Mouse (Mus musculus) neural tube, embryonic 14.5 days (tissue): ENCODE measurements around the gene Spdya. TPM values are rescaled to one million over a fixed set of nuclear protein-coding genes. Genes with fewer than 3 reads are reported as not detected.
"Not testable (repeated sequence)": the region's sequence is repeated elsewhere in the genome, so short reads cannot be mapped to it uniquely, and the experiment has no call there.

ENCODE experiments used
- ATAC-seq: fragments of 200-750 bp; cut with Nextera tagmentation; 2 replicates; pipeline ENCODE4 v1.8.0; 2017; ENCODE audit warnings: low read depth, mild to moderate bottlenecking, moderate TSS enrichment, moderate library complexity
- H3K27ac ChIP-seq: fragments of 300-500 bp; sonication (generic); 2 replicates; pipeline ENCODE4 v1.5.1; 2014; ENCODE audit warnings: low read depth, mild to moderate bottlenecking, control low read depth, low read length, moderate library complexity, mixed read lengths
- H3K27me3 ChIP-seq: fragments of 300-500 bp; sonication (generic); 2 replicates; pipeline ENCODE4 v1.6.1; 2014; ENCODE audit warnings: low read length; ENCODE audit not compliant: control insufficient read depth, insufficient read depth
- H3K36me3 ChIP-seq: fragments of 300-500 bp; sonication (generic); 2 replicates; pipeline ENCODE4 v1.6.1; 2014; ENCODE audit warnings: low read length, mixed read lengths; ENCODE audit not compliant: control insufficient read depth, insufficient read depth
- H3K4me1 ChIP-seq: fragments of 300-500 bp; sonication (generic); 2 replicates; pipeline ENCODE4 v1.6.1; 2014; ENCODE audit warnings: low read length; ENCODE audit not compliant: control insufficient read depth, insufficient read depth
- H3K4me2 ChIP-seq: fragments of 300-500 bp; sonication (generic); 2 replicates; pipeline ENCODE4 v1.6.1; 2014; ENCODE audit warnings: mild to moderate bottlenecking, low read depth, low read length, control low read depth
- H3K4me3 ChIP-seq: fragments of 300-500 bp; sonication (generic); 2 replicates; pipeline ENCODE4 v1.5.1; 2014; ENCODE audit warnings: low read depth, low read length, control low read depth, mixed read lengths
- H3K9ac ChIP-seq: fragments of 300-500 bp; sonication (generic); replicated peaks from 2 replicates; pipeline ENCODE4 v1.6.1; 2014; ENCODE audit warnings: low read depth, mild to moderate bottlenecking, control low read depth, low read length, mixed read lengths
- H3K9me3 ChIP-seq: fragments of 300-500 bp; sonication (generic); 2 replicates; pipeline ENCODE4 v1.6.1; 2016; ENCODE audit warnings: low read length; ENCODE audit not compliant: control insufficient read depth
- whole genome bisulfite sequencing: fragments of 180-500 bp; shearing (Covaris S2); extraction: QIAGEN DNeasy Blood & Tissue Kit; methylation state at CpG from one replicate; pipeline ENCODE4 v1.1.7; 2014; 5-methylcytosine and 5-hydroxymethylcytosine counted together
- polyA plus RNA-seq: library from polyadenylated mRNA; unstranded; fragments of >200 nt; fragmentation: Nextera tagmentation; extraction: Ambion mirVana; gene quantifications from 2 replicates; pipeline ENCODE4 v1.2.1, GENCODE M21; 2014

The Spdya gene
- polyA plus RNA-seq, 1 experiment from 2014 or later = 2.5 TPM

GRCm38 (mm10) chr17:71616319-71617032, 64.6 kb downstream of the Spdya start:
- ATAC-seq = peak; percentile 82
- peak overlapping the region; percentile 100 for H3K4me3 ChIP-seq
- peak overlapping the region; percentile 86 for H3K9ac ChIP-seq
- H3K9me3 ChIP-seq = no peaks in the 10 kb centered on the region
- H3K36me3 ChIP-seq = no peaks in the 10 kb centered on the region
- H3K27ac ChIP-seq = peak overlapping the region; percentile 52; the same call in 1 of the 2 replicates
- WGBS = under 1% methylated on average over 64 of the region's 73 CpGs
- peak overlapping the region; percentile 70 for H3K4me2 ChIP-seq
- H3K4me1 ChIP-seq = peaks cover 15% of the 10 kb centered on the region
- H3K27me3 ChIP-seq = no peaks in the 10 kb centered on the region; the same call in 1 of the 2 replicates

GRCm38 (mm10) chr17:71617033-71617362, 65.1 kb downstream of the Spdya start:
- peaks cover 15% of the 10 kb centered on the region for H3K4me1 ChIP-seq
- H3K36me3 ChIP-seq = no peaks in the 10 kb centered on the region
- no peak for ATAC-seq
- H3K9ac ChIP-seq = peak overlapping the region; percentile 86
- H3K4me3 ChIP-seq = peak overlapping the region; percentile 100
- H3K27ac ChIP-seq = no peak overlapping the region
- no peaks in the 10 kb centered on the region for H3K9me3 ChIP-seq
- H3K4me2 ChIP-seq = peak overlapping the region; percentile 70
- WGBS = under 1% methylated on average over 10 of the region's 10 CpGs
- H3K27me3 ChIP-seq = no peaks in the 10 kb centered on the region; the same call in 1 of the 2 replicates

GRCm38 (mm10) chr17:71617974-71618373, 66.1 kb downstream of the Spdya start:
- peaks cover 15% of the 10 kb centered on the region for H3K4me1 ChIP-seq
- no peaks in the 10 kb centered on the region; the same call in 1 of the 2 replicates for H3K27me3 ChIP-seq
- ATAC-seq = no peak
- no peak overlapping the region for H3K4me3 ChIP-seq
- no peak overlapping the region for H3K4me2 ChIP-seq
- 84% methylated on average over 4 of the region's 4 CpGs for WGBS
- no peaks in the 10 kb centered on the region for H3K36me3 ChIP-seq
- no peaks in the 10 kb centered on the region for H3K9me3 ChIP-seq
- no peak overlapping the region for H3K9ac ChIP-seq
- H3K27ac ChIP-seq = no peak overlapping the region

DNA sequence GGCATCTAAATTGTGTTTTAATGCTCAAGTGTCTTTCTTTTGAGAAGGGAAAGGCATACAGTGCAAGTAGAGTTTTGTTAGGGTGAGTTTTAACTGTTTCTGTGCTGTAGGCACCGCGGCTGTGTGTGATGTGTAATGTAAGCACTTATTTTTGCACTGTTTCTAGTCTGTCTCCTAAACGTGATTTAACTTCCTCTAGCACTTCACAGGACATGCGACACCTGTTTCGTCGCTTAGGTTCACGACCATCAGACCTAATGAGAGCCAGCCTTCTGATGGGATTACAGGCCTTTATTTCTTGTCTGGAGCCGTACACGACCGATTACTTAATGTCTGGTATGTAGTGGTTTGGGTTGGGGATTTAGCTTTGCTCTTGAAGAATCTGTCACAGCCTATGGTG, 79.9 kb downstream of the Spdya start:
- peaks cover 51% of the 10 kb centered on the region for H3K36me3 ChIP-seq
- WGBS = 91% methylated on average over 10 of the region's 10 CpGs
- no peak for ATAC-seq

GRCm38 (mm10) chr17:71633350-71633749, 81.5 kb downstream of the Spdya start:
- Histone ChIP-seq H3K4me3 (no peak overlapping the region), H3K9me3 (no peaks in the 10 kb centered on the region), H3K27ac (no peak overlapping the region), H3K4me1 (no peaks in the 10 kb centered on the region), H3K36me3 (peaks cover 54% of the 10 kb centered on the region), H3K4me2 (no peak overlapping the region), H3K9ac (no peak overlapping the region), H3K27me3 (no peaks in the 10 kb centered on the region)
- no peak for ATAC-seq
- 78% methylated on average over 8 of the region's 8 CpGs for WGBS

More for the DNA sequence above, 79.9 kb downstream of the Spdya start:
- Histone ChIP-seq H3K9ac (no peak overlapping the region), H3K9me3 (no peaks in the 10 kb centered on the region), H3K27me3 (no peaks in the 10 kb centered on the region), H3K27ac (no peak overlapping the region), H3K4me3 (no peak overlapping the region), H3K4me2 (no peak overlapping the region), H3K4me1 (no peaks in the 10 kb centered on the region)

DNA sequence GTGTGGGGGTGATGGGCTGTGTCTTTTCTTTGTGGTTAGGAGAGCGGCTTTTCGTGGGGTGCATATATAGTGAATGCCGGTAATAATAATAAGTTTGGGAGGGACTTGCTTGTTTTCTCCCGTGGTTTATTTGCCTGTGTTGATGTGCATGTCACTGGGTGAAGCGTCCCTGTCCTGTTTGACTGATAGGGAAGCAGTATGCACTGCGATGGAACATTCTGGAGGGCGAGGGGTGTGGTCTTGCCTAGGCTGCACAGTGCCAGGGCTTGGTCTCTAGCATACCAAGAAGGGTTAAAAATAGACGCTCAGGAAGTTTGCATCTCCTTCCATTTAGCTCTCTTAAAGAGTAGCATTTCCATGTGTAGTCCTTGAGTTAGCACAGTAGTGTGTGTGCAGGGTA, 84.9 kb downstream of the Spdya start:
- Histone ChIP-seq H3K27me3 (no peaks in the 10 kb centered on the region), H3K4me1 (no peaks in the 10 kb centered on the region), H3K9me3 (no peaks in the 10 kb centered on the region), H3K4me3 (no peak overlapping the region), H3K9ac (no peak overlapping the region), H3K27ac (no peak overlapping the region), H3K4me2 (no peak overlapping the region), H3K36me3 (peaks cover 59% of the 10 kb centered on the region)
- WGBS = 95% methylated on average over 8 of the region's 8 CpGs
- ATAC-seq = no peak

DNA sequence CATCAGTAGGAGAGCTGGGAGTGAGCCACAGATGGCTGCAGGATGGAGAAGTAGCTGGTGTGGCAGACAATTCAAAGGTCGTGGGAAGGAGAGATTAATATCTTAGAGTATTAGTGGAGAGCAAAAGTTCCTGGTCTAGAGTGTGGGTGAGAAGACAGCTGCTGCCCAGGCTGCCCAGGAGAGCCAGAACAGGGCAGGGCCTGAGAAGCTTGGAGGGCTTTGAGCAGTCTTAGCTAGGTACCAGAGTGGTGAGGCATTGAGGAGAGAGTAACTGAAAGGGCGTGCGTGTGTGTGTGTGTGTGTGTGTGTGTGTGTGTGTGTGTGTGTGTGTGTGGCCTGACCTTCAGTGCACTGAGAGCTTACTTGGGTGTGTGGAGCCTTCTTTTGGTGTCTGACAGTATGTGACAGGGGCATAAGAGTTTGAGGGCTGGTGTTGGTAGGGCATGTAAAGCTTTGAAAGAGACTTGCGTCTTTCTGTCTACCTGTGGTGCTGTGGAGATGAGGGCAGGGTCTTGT, 85.9 kb downstream of the Spdya start:
- no peaks in the 10 kb centered on the region for H3K4me1 ChIP-seq
- H3K4me2 ChIP-seq = no peak overlapping the region
- H3K4me3 ChIP-seq = no peak overlapping the region
- peaks cover 63% of the 10 kb centered on the region for H3K36me3 ChIP-seq
- no peaks in the 10 kb centered on the region for H3K9me3 ChIP-seq
- no peaks in the 10 kb centered on the region for H3K27me3 ChIP-seq
- no peak for ATAC-seq
- no peak overlapping the region for H3K9ac ChIP-seq
- H3K27ac ChIP-seq = no peak overlapping the region
- 88% methylated on average over 4 of the region's 4 CpGs for WGBS

- H3K27me3 ChIP-seq = not testable (repeated sequence)
Measured at GRCm38 (mm10) chr17:71639056-71639455, 87.2 kb downstream of the Spdya start.

More at GRCm38 (mm10) chr17:71639056-71639455, 87.2 kb downstream of the Spdya start:
- not testable (repeated sequence) for H3K9me3 ChIP-seq, H3K4me1 ChIP-seq, H3K4me3 ChIP-seq, ATAC-seq, H3K9ac ChIP-seq, H3K27ac ChIP-seq, H3K4me2 ChIP-seq
- peaks cover 51% of the 10 kb centered on the region for H3K36me3 ChIP-seq
- WGBS = 84% methylated on average over 5 of the region's 5 CpGs
